Mouse (Mus musculus): ENCODE measurements around the gene Rcn2. TPM values are rescaled to one million over a fixed set of nuclear protein-coding genes. Genes with fewer than 3 reads are reported as not detected.

Gene Rcn2
- total RNA-seq (2023), result 1 to 10 TPM; 6.8 to 8.3 TPM

DNA sequence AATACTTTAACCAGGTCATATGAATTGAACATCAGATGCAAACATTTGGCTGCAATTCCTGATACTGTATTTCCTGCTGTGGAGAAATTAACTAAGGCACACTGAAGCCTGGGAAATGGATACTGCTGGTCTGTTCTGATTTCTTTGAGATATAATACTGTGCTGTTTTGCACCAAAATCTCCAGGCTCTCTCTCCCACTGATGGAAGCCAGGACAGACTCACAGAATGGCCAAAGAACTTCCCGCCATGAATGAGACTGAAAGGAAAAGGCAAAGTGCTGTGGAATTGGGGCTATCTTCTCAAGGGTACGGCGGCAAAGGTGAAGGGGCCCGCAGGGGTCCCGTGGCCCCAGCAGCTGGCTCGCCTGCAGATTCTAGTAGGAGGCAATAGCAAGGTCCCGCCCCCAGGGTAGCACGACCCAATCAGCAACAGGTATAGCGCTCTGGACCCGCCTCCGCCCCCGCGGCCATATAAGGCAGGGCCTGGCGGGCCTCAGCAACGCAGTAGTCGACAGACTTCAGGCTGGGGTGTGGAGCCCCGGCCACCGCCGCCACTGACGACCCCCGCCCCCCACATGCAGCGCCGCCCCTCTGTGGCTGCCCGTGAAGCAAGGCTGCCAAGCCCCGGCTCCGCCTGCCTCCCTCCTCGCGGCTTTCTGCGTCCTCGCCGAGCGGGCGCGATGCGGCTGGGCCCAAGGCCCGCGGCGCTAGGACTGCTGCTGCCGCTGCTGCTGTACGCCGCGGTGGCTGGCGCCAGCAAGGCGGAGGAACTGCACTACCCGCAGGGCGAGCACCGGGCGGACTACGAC lies at the start of gene Rcn2:
Rcn2 (plus strand) TSS at position 474 of the 809 bp plus-strand sequence.

DNA sequence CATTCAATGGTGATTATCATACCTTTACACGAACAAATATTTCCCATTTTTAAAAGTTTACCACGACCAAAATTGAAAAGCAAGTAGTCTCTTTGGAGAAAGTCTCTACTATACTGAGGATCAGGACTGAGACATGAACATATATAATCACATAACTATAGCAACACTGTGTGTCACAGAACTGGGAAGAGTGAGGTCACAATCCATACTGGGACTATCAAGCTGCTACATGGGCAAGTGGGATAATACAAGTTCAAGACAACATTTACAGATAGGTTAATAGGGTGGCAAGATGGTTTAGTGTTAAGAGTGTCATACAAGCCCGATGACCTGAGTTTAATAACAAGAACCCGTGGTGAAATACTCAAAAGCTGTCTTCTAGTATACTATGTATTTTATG lies 31.2 kb upstream of the Rcn2 start, which contains the start of gene 4930563M21Rik:
4930563M21Rik (minus strand) TSS at position 101 of the 400 bp plus-strand sequence.

DNA sequence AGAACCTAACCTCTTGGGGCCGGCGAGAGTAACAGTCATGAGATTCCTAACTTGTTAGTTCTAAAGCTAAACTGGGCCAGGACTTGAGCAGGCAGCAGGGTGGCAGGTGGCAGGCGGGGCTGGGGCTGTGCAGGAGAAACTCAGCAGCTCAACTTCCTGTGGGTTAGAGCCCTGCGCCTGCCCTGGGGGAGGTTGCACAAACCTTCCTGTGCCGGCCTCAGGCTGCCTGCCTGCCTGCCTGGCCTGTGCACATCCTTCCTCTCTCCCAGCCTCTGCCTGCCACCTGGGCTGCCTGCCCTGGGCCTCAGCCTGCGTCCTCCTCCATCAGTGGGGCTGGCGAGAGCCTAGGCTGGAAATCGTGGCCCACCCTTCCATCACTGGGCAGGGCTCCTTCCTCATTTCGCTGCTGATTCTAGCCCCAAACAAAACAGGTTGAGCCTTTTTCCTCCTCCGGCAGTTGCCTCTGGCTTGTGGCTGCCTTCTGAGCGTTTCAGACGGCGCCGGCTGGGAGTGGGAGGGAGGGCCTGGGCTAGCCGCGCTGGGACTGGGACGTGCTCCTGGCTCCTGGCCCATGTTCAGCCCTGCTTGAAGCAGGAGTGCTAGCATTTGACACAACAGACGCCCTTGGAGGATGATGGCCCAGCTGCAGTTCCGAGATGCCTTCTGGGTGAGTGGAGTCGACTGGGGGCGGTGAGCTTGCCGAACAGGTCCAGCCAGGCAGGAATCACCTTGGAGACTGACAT lies 48.3 kb downstream of the Rcn2 start, which contains the start of gene Pstpip1:
Pstpip1 (plus strand) TSS at position 185 of the 743 bp plus-strand sequence.

Other genes starting within 250 kb of the Rcn2 start
- gene Scaper, start 103.7 kb upstream of the Rcn2 start, total RNA-seq (2023), result 10 to 100 TPM; 24.4 to 26.0 TPM
- gene 4930563M21Rik, start 31.3 kb upstream of the Rcn2 start, total RNA-seq (2023), result not detected
- 100 to 1,000 TPM; 305 to 325 TPM for gene Pstpip1, start 48.1 kb downstream of the Rcn2 start, total RNA-seq (2023)
- gene Tspan3, start 123.6 kb downstream of the Rcn2 start, total RNA-seq (2023), result 1 to 10 TPM; 5.8 to 8.9 TPM

Data from neutrophil, adult 59 days (primary cell).